8 mouse cellular contexts compared by ENCODE assay signal in genomic region chr5:25101126-25101523, GRCm38 (mm10). TPM values are rescaled to one million over a fixed set of nuclear protein-coding genes. Genes with fewer than 3 reads are reported as not detected.
A peak's percentile ranks its signal among the peaks of the same experiment; 100 is the strongest.
DNase-seq lines count a peak whose midpoint lies in the region; ATAC-seq and TF ChIP-seq lines count a peak whose summit lies in the region.

No protein-coding gene starts in this region.

- peak overlapping the region; percentile 66 for H3K9ac ChIP-seq in ES-E14 (ENCODE audit: insufficient read depth, low read depth, low read length, poor library complexity, severe bottlenecking)
- H3K9ac ChIP-seq in lung, embryonic 16.5 days (ENCODE audit: low read length) = peak overlapping the region; percentile 69

- peak; percentile 75 for ATAC-seq in lung, embryonic 16.5 days (ENCODE audit: low read depth)
- peak; percentile 56 for ATAC-seq in neutrophil, adult 5-6 weeks (ENCODE audit: extremely low read depth, insufficient number of reproducible peaks, low FRiP score, poor library complexity, severe bottlenecking)

- no peak for TF ChIP-seq CTCF in C2C12 (IDR thresholded peaks at IDR 0.05; ENCODE audit: control insufficient read depth, insufficient read depth, insufficient read length)
- 0 out of 2 replicates have a peak, but pooled peaks have one; percentile 14 for TF ChIP-seq CTCF in kidney, adult 2 months (conservative IDR thresholded peaks at IDR 0.05; ENCODE audit: insufficient read depth, insufficient read length, low read depth, low read length)

- no peaks in the 10 kb centered on the region for H3K79me2 ChIP-seq in C2C12 (ENCODE audit: control insufficient read depth, insufficient read depth)

- H3ac ChIP-seq in C2C12 (ENCODE audit: control insufficient read depth, insufficient read length, low read depth) = peak overlapping the region; percentile 19

- peaks cover 0 to 2% of the 10 kb centered on the region in 2 experiments; a peak in 1 of 4 replicates for H3K4me1 ChIP-seq in ES-E14 (ENCODE audit: control insufficient read depth in 2 of 2, insufficient read depth in 2 of 2, low read length in 2 of 2, poor library complexity in 1 of 2)
- peaks cover 8% of the 10 kb centered on the region; the same call in 1 of the 2 replicates for H3K4me1 ChIP-seq in kidney, adult 2 months (ENCODE audit: control insufficient read depth, insufficient read depth, low read length)
- peaks cover 5% of the 10 kb centered on the region for H3K4me1 ChIP-seq in lung, embryonic 16.5 days (replicated peaks; ENCODE audit: control insufficient read depth, insufficient read depth, low read length)

- peaks cover 8% of the 10 kb centered on the region for H3K27me3 ChIP-seq in C2C12 (ENCODE audit: control insufficient read depth, insufficient read depth, insufficient read length)
- H3K27me3 ChIP-seq in kidney, adult 2 months (replicated peaks; ENCODE audit: control insufficient read depth, insufficient read depth, low read length) = no peaks in the 10 kb centered on the region
- peaks cover 9% of the 10 kb centered on the region for H3K27me3 ChIP-seq in lung, embryonic 16.5 days (ENCODE audit: control insufficient read depth, insufficient read depth, low read depth, low read length)

- no peak overlapping the region for H3K27ac ChIP-seq in ES-E14 (ENCODE audit: insufficient read depth, low read depth, low read length, poor library complexity, severe bottlenecking)
- peak overlapping the region; percentile 81 for H3K27ac ChIP-seq in kidney, adult 2 months (ENCODE audit: insufficient read depth, low read depth, low read length)
- H3K27ac ChIP-seq in lung, embryonic 16.5 days (ENCODE audit: low read length) = no peak overlapping the region

- TF ChIP-seq POLR2A in kidney, adult 2 months (IDR thresholded peaks at IDR 0.05; ENCODE audit: low read depth, low read length) = no peak

- H3K36me3 ChIP-seq in C2C12 (ENCODE audit: control insufficient read depth, insufficient read depth) (no peaks in the 10 kb centered on the region), ES-E14 (ENCODE audit: control insufficient read depth, insufficient read depth, low read length, poor library complexity, severe bottlenecking) (no peaks in the 10 kb centered on the region)
- H3K36me3 ChIP-seq in kidney, adult 2 months (ENCODE audit: control insufficient read depth, insufficient read depth, low read length) = no peaks in the 10 kb centered on the region
- no peaks in the 10 kb centered on the region for H3K36me3 ChIP-seq in lung, embryonic 16.5 days (ENCODE audit: control insufficient read depth, insufficient read depth, low read length)

- H3K79me3 ChIP-seq in C2C12 (ENCODE audit: low read depth) = no peaks in the 10 kb centered on the region

- in situ Hi-C loops in ES-E14 (cut with MboI; ENCODE audit: low sequenced_read_pairs in 2 of 2, unreplicated experiment in 2 of 2) = no loop called here

- H3K4me3 ChIP-seq in C2C12 (ENCODE audit: insufficient read depth, poor library complexity, severe bottlenecking) (peak overlapping the region; percentile 14), ES-E14 (ENCODE audit: insufficient read depth in 1 of 2, low read depth in 1 of 2, low read length in 2 of 2, poor library complexity in 1 of 2, severe bottlenecking in 1 of 2) (peak overlapping the region; percentile 66 to 72)
- H3K4me3 ChIP-seq in kidney, adult 2 months (ENCODE audit: insufficient read depth, low read depth, low read length) = peak overlapping the region; percentile 54
- peak overlapping the region; percentile 62 for H3K4me3 ChIP-seq in lung, embryonic 16.5 days (ENCODE audit: low read length)

- H3K4me2 ChIP-seq in lung, embryonic 16.5 days (ENCODE audit: low read depth, low read length) = peak overlapping the region; percentile 95

- under 1% methylated on average over 25 of the region's 25 CpGs for WGBS in kidney, adult 2 months
- under 1% methylated on average over 25 of the region's 25 CpGs for WGBS in lung, embryonic 16.5 days

- H3K9me3 ChIP-seq in ES-E14 (ENCODE audit: control insufficient read depth, insufficient read depth, low read depth, low read length) = no peaks in the 10 kb centered on the region
- no peaks in the 10 kb centered on the region for H3K9me3 ChIP-seq in lung, embryonic 16.5 days (ENCODE audit: control insufficient read depth, low read length)

- peak; percentile 26 for DNase-seq in ES-E14 (ENCODE audit: low read depth, low spot score)
- peak; percentile 61 for DNase-seq in embryo, embryonic 11 days
- DNase-seq in heart, adult 9 months (ENCODE audit: low spot score in 2 of 2) = peak; percentile 81 to 86
- peak; percentile 92 for DNase-seq in kidney, adult 2 months
- DNase-seq in c-Kit-positive CD71-positive TER-119-positive erythroid progenitor cells, embryonic 14.5 days (ENCODE audit: low spot score) = no peak

TF ChIP-seq in C2C12, 6 proteins besides CTCF, POLR2A, EP300 and RAD21:
- TF ChIP-seq FOSL1 (IDR thresholded peaks at IDR 0.05; ENCODE audit: insufficient read depth, low read length, poor library complexity, severe bottlenecking) (no peak), USF1 (IDR thresholded peaks at IDR 0.05; ENCODE audit: low read depth) (peak; percentile 59), CEBPB (IDR thresholded peaks at IDR 0.05; ENCODE audit: low read depth) (peak; percentile 98), MYOD1 (IDR thresholded peaks at IDR 0.05; ENCODE audit: control insufficient read depth, insufficient read length, low read depth) (no peak), MAX (IDR thresholded peaks at IDR 0.05) (no peak)

TF ChIP-seq in ES-E14, 5 proteins besides CTCF, POLR2A, EP300 and RAD21:
- no peak for TF ChIP-seq CHD2 (IDR thresholded peaks at IDR 0.05; ENCODE audit: low read depth, low read length)
- TF ChIP-seq ZNF384 (IDR thresholded peaks at IDR 0.05; ENCODE audit: low read depth, low read length) = no peak
- no peak for TF ChIP-seq ZC3H11A (IDR thresholded peaks at IDR 0.05; ENCODE audit: borderline replicate concordance, low read depth, low read length)
- no peak for TF ChIP-seq MAFK (IDR thresholded peaks at IDR 0.05; ENCODE audit: insufficient read depth, low read depth, low read length)
- TF ChIP-seq HCFC1 (IDR thresholded peaks at IDR 0.05; ENCODE audit: borderline replicate concordance, insufficient read depth, low read length) = no peak
TF ChIP-seq in ES-E14: peak in this region for 0.

RNA-seq across cellular contexts. Expression of gene Prkag2, which starts 0.7 kb away (rescaled TPM):
- polyA plus RNA-seq in C2C12 (2012; fragmentation: generic; extraction: Trizol) = 6.2 TPM
- 8.7 and 10.5 TPM in 2 replicates for total RNA-seq in ES-E14 (2012; rRNA removed)
- polyA plus RNA-seq in kidney, adult 2 months (2012; rRNA removed) = 29.5 and 36.8 TPM in 2 replicates
- 25.5 and 28.0 TPM in 2 replicates for polyA plus RNA-seq in lung, embryonic 16.5 days (2015; fragmentation: Nextera tagmentation; extraction: Ambion mirVana)
- 33.3 and 37.0 TPM in 2 replicates for total RNA-seq in neutrophil, adult 5-6 weeks (2017)

Comparison
In these comparisons a context has a peak if more than half of its experiments do, and no peak if none do; other contexts are left out.
1. H3K4me3 ChIP-seq: peak in every context shown above with its lines; median percentile 69 in ES-E14; 62 in lung, embryonic 16.5 days; 54 in kidney, adult 2 months; 14 in C2C12.